Mouse (Mus musculus): ENCODE measurements around the gene Taar3.

Gene Taar3

GRCm38 (mm10) chr10:23999639-24000038 lies 50.3 kb downstream of the Taar3 start, which contains the start of gene Taar7b:
Gene Taar7b, plus strand, starts transcription at chr10:23999939.
- no peak for DNase-seq (ENCODE audit: low spot score in 2 of 2)

Measured in natural killer cell, adult 2 months (primary cell).